Mouse (Mus musculus): Measurements from ENCODE around the gene Pemt.

- no peak for TF ChIP-seq HCFC1 (IDR thresholded peaks at IDR 0.05; ENCODE audit: borderline replicate concordance, insufficient read depth, low read length)
- no peak for TF ChIP-seq MAFK (IDR thresholded peaks at IDR 0.05; ENCODE audit: insufficient read depth, low read depth, low read length)
- no peak for TF ChIP-seq CHD2 (IDR thresholded peaks at IDR 0.05; ENCODE audit: low read depth, low read length)
Measured at GRCm38 (mm10) chr11:59991365-59991764, 54.9 kb downstream of the Pemt start.
